Comparison of ENCODE assay signal across 8 mouse cellular contexts in the genomic region with DNA sequence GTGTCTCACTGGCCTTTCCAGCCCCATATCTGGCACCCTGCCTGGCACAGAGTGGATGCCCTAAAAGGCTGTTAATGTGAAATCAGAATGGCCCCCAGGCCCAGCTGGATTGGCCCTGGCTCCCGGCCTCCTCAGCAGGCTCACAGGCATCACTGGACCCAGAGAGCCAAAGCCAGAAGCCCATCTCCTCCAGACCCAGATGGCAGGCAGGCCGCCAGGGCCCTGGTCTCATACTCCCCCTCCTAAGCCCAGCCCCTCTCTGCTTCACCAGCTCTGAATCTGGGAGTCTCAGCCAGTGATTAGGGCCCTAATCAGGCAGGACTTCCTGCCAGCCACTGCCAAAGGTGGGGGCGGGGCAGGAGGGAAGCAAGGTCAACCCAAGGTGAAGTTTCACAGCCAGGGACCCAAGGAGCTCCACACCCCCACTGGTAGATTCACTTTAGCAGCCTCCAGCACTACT.
DNase-seq lines count a peak whose midpoint lies in the region; ATAC-seq and TF ChIP-seq lines count a peak whose summit lies in the region.

No protein-coding gene starts in this region.

- WGBS in forebrain, embryonic 13.5 days: 31% methylated on average over 3 of the region's 3 CpGs
- WGBS in hindbrain, embryonic 13.5 days: 23% methylated on average over 3 of the region's 3 CpGs
- 19% methylated on average over 3 of the region's 3 CpGs for WGBS in neural tube, embryonic 13.5 days

- no peaks in the 10 kb centered on the region for H3K36me3 ChIP-seq in forebrain, embryonic 13.5 days (ENCODE audit: poor library complexity, severe bottlenecking)
- H3K36me3 ChIP-seq in hindbrain, embryonic 13.5 days: no peaks in the 10 kb centered on the region
- no peaks in the 10 kb centered on the region for H3K36me3 ChIP-seq in neural tube, embryonic 13.5 days

- peaks cover 27% of the 10 kb centered on the region for H3K4me1 ChIP-seq in forebrain, embryonic 13.5 days
- H3K4me1 ChIP-seq in hindbrain, embryonic 13.5 days (replicated peaks): peaks cover 52% of the 10 kb centered on the region
- peaks cover 62% of the 10 kb centered on the region for H3K4me1 ChIP-seq in neural tube, embryonic 13.5 days (replicated peaks)

- DNase-seq in layer of hippocampus, adult 2 months (ENCODE audit: low spot score in 2 of 2): no peak
- no peak for DNase-seq in layer of hippocampus, adult 9-10 months (ENCODE audit: low spot score)
- peak; percentile 58 for DNase-seq in liver
- no peak for DNase-seq in thymus, postnatal 10 days (ENCODE audit: low spot score in 2 of 2)

- H3K4me3 ChIP-seq in layer of hippocampus, adult 2 months: no peak overlapping the region
- no peak overlapping the region for H3K4me3 ChIP-seq in forebrain, embryonic 13.5 days
- H3K4me3 ChIP-seq in hindbrain, embryonic 13.5 days: no peak overlapping the region
- no peak overlapping the region for H3K4me3 ChIP-seq in neural tube, embryonic 13.5 days

- ATAC-seq in forebrain, embryonic 13.5 days: peak; percentile 55
- ATAC-seq in hindbrain, embryonic 13.5 days (ENCODE audit: low FRiP score): peak; percentile 62; the same call in 1 of the 2 replicates
- ATAC-seq in neural tube, embryonic 13.5 days (ENCODE audit: low read depth): peak; percentile 68
- ATAC-seq in megakaryocyte progenitor cell, adult 5-6 weeks (replicated peaks; ENCODE audit: poor library complexity): no peak

- H3K27me3 ChIP-seq in forebrain, embryonic 13.5 days: peaks cover 5% of the 10 kb centered on the region; the same call in 1 of the 2 replicates
- peaks cover 1% of the 10 kb centered on the region; the same call in 1 of the 2 replicates for H3K27me3 ChIP-seq in hindbrain, embryonic 13.5 days
- H3K27me3 ChIP-seq in neural tube, embryonic 13.5 days: no peaks in the 10 kb centered on the region; the same call in 1 of the 2 replicates

- peak overlapping the region; percentile 48 for H3K27ac ChIP-seq in layer of hippocampus, adult 2 months
- H3K27ac ChIP-seq in forebrain, embryonic 13.5 days: peak overlapping the region; percentile 42
- H3K27ac ChIP-seq in hindbrain, embryonic 13.5 days: peak overlapping the region; percentile 49
- peak overlapping the region; percentile 54 for H3K27ac ChIP-seq in neural tube, embryonic 13.5 days (replicated peaks)

- no peak overlapping the region; the same call in 1 of the 2 replicates for H3K9ac ChIP-seq in forebrain, embryonic 13.5 days
- H3K9ac ChIP-seq in hindbrain, embryonic 13.5 days: no peak overlapping the region; the same call in 1 of the 2 replicates
- H3K9ac ChIP-seq in neural tube, embryonic 13.5 days: no peak overlapping the region

- TF ChIP-seq CTCF in layer of hippocampus, adult 2 months (conservative IDR thresholded peaks at IDR 0.05): no peak

- H3K4me2 ChIP-seq in forebrain, embryonic 13.5 days: no peak overlapping the region
- no peak overlapping the region for H3K4me2 ChIP-seq in hindbrain, embryonic 13.5 days
- no peak overlapping the region for H3K4me2 ChIP-seq in neural tube, embryonic 13.5 days

- no peaks in the 10 kb centered on the region for H3K9me3 ChIP-seq in forebrain, embryonic 13.5 days (replicated peaks)
- H3K9me3 ChIP-seq in hindbrain, embryonic 13.5 days: no peaks in the 10 kb centered on the region
- H3K9me3 ChIP-seq in neural tube, embryonic 13.5 days: no peaks in the 10 kb centered on the region
